Mouse (Mus musculus) left cerebral cortex, postnatal 36 days (tissue): ENCODE results near the gene Gjd3. TPM values are rescaled to one million over a fixed set of nuclear protein-coding genes. Genes with fewer than 3 reads are reported as not detected.
A peak's percentile ranks its signal among the peaks of the same experiment; 100 is the strongest.

Source experiments
- DNase-seq, 2 experiments: peaks; one replicate each; pipeline ENCODE4 v3.0.0; 2021 to 2022; ENCODE audit warnings: low spot score in 2 of 2, mixed read lengths in 1 of 2
- intact Hi-C: fragments of 180-260 bp; cut with DNase I; formaldehyde crosslinking; loops from one replicate; pipeline ENCODE4 v1.15.1; 2025
- total RNA-seq, 2 experiments: library from RNA; stranded (reverse); gene quantifications; 2 replicates each; pipeline ENCODE4 v1.2.3; 2021

Gene Gjd3
- total RNA-seq, 2 experiments from 2014 or later = 2.0 TPM

GRCm38 (mm10) chr11:98964616-98965415 is 18.0 kb downstream of the Gjd3 start:
- intact Hi-C loops = no loop called here

GRCm38 (mm10) chr11:98964201-98964615 is 18.6 kb downstream of the Gjd3 start:
- DNase-seq = no peak

More at GRCm38 (mm10) chr11:98964616-98965415, 18.0 kb downstream of the Gjd3 start:
- no peak for DNase-seq

GRCm38 (mm10) chr11:98963191-98964021 is 19.4 kb downstream of the Gjd3 start:
- DNase-seq = no peak

More at GRCm38 (mm10) chr11:98964201-98964615, 18.6 kb downstream of the Gjd3 start:
- intact Hi-C loops = no loop called here

GRCm38 (mm10) chr11:98962421-98963095 is 20.3 kb downstream of the Gjd3 start:
- intact Hi-C loops = no loop called here
- DNase-seq = no peak

More at GRCm38 (mm10) chr11:98963191-98964021, 19.4 kb downstream of the Gjd3 start:
- intact Hi-C loops = no loop called here

- intact Hi-C loops = no loop called here
- DNase-seq = no peak
Observed at GRCm38 (mm10) chr11:98961766-98962165, 21.1 kb downstream of the Gjd3 start.

- intact Hi-C loops = no loop called here
- DNase-seq = no peak
Observed at GRCm38 (mm10) chr11:98961051-98961592, 21.7 kb downstream of the Gjd3 start.

GRCm38 (mm10) chr11:98960313-98960906 is 22.4 kb downstream of the Gjd3 start:
- no peak for DNase-seq
- intact Hi-C loops = no loop called here

GRCm38 (mm10) chr11:98959437-98960312 is 23.1 kb downstream of the Gjd3 start:
- DNase-seq = peak; percentile 70 to 78
- intact Hi-C loops = no loop called here

GRCm38 (mm10) chr11:98956340-98956739 is 26.5 kb downstream of the Gjd3 start:
- DNase-seq = no peak
- intact Hi-C loops = no loop called here

- intact Hi-C loops = no loop called here
- no peak for DNase-seq
Observed at GRCm38 (mm10) chr11:98955707-98956235, 27.0 kb downstream of the Gjd3 start.

GRCm38 (mm10) chr11:98954801-98955706 is 27.8 kb downstream of the Gjd3 start:
- intact Hi-C loops = no loop called here
- DNase-seq = no peak

- intact Hi-C loops = no loop called here
Observed at GRCm38 (mm10) chr11:98954373-98954772, 28.4 kb downstream of the Gjd3 start.

GRCm38 (mm10) chr11:98953835-98954320 is 28.9 kb downstream of the Gjd3 start:
- DNase-seq = no peak
- intact Hi-C loops = no loop called here

More at GRCm38 (mm10) chr11:98954373-98954772, 28.4 kb downstream of the Gjd3 start:
- DNase-seq = peak in 1 of 2 experiments; percentile 62

- intact Hi-C loops = no loop called here
Observed at GRCm38 (mm10) chr11:98953361-98953760, 29.5 kb downstream of the Gjd3 start.

GRCm38 (mm10) chr11:98952736-98953135 is 30.1 kb downstream of the Gjd3 start:
- intact Hi-C loops = no loop called here
- no peak for DNase-seq

More at GRCm38 (mm10) chr11:98953361-98953760, 29.5 kb downstream of the Gjd3 start:
- no peak for DNase-seq

- DNase-seq = no peak
- intact Hi-C loops = no loop called here
Observed at GRCm38 (mm10) chr11:98952111-98952510, 30.7 kb downstream of the Gjd3 start.
